7 mouse cellular contexts compared by ENCODE assay signal in genomic region chr6:83326761-83327160, GRCm38 (mm10). TPM values are rescaled to one million over a fixed set of nuclear protein-coding genes. Genes with fewer than 3 reads are reported as not detected.
A peak's percentile ranks its signal among the peaks of the same experiment; 100 is the strongest.
DNase-seq lines count a peak whose midpoint lies in the region; ATAC-seq and TF ChIP-seq lines count a peak whose summit lies in the region.

No protein-coding gene starts in this region.

- peak overlapping the region; percentile 59; the same call in 1 of the 2 replicates for H3K9ac ChIP-seq in lung, postnatal 0 days (replicated peaks; ENCODE audit: low read depth)
- peak overlapping the region; percentile 93 for H3K9ac ChIP-seq in limb, embryonic 14.5 days (ENCODE audit: low read depth, low read length, severe bottlenecking)
- H3K9ac ChIP-seq in stomach, embryonic 16.5 days (ENCODE audit: low read length): peak overlapping the region; percentile 93

- no peak for DNase-seq in lung, postnatal 0 days (ENCODE audit: low spot score)
- no peak for DNase-seq in lung, postnatal 10 days
- DNase-seq in limb, embryonic 14.5 days (ENCODE audit: low spot score): no peak
- no peak for DNase-seq in cerebellum, adult 11 months
- DNase-seq in cerebellum, postnatal 10 days: no peak

- H3K9me3 ChIP-seq in lung, postnatal 0 days (ENCODE audit: low read length): no peaks in the 10 kb centered on the region
- no peaks in the 10 kb centered on the region for H3K9me3 ChIP-seq in limb, embryonic 14.5 days (ENCODE audit: control insufficient read depth, low read length)
- H3K9me3 ChIP-seq in stomach, embryonic 16.5 days (replicated peaks; ENCODE audit: control insufficient read depth, low read length): no peaks in the 10 kb centered on the region

- H3K4me1 ChIP-seq in lung, postnatal 0 days (ENCODE audit: insufficient read depth, low read depth, low read length): peaks cover 9% of the 10 kb centered on the region; the same call in 1 of the 2 replicates
- peaks cover 12% of the 10 kb centered on the region for H3K4me1 ChIP-seq in limb, embryonic 14.5 days (ENCODE audit: control insufficient read depth, insufficient read depth, low read length)
- peaks cover 11% of the 10 kb centered on the region for H3K4me1 ChIP-seq in stomach, embryonic 16.5 days (ENCODE audit: control insufficient read depth, insufficient read depth, low read length)

- no peak for ATAC-seq in lung, postnatal 0 days
- peak; percentile 40; the same call in 1 of the 2 replicates for ATAC-seq in erythroid progenitor cell, adult 5-6 weeks (replicated peaks; ENCODE audit: low FRiP score, poor library complexity, severe bottlenecking)
- no peak for ATAC-seq in limb, embryonic 14.5 days (ENCODE audit: low FRiP score, low read depth)
- ATAC-seq in stomach, embryonic 16.5 days (ENCODE audit: insufficient read depth, low FRiP score): no peak

- no peak for TF ChIP-seq POLR2A in limb, embryonic 14.5 days (IDR thresholded peaks at IDR 0.05; ENCODE audit: borderline replicate concordance, extremely low read depth, insufficient read depth, insufficient read length)

- H3K27me3 ChIP-seq in lung, postnatal 0 days (replicated peaks; ENCODE audit: insufficient read depth, low read length): no peaks in the 10 kb centered on the region
- no peaks in the 10 kb centered on the region for H3K27me3 ChIP-seq in limb, embryonic 14.5 days (ENCODE audit: control insufficient read depth, insufficient read depth, low read length)
- no peaks in the 10 kb centered on the region for H3K27me3 ChIP-seq in stomach, embryonic 16.5 days (ENCODE audit: control insufficient read depth, insufficient read depth, low read length)

- TF ChIP-seq CTCF in lung, postnatal 0 days (IDR thresholded peaks at IDR 0.05): no peak

- 46% methylated on average over 6 of the region's 6 CpGs for whole genome bisulfite sequencing in lung, postnatal 0 days
- WGBS in limb, embryonic 14.5 days: 65% methylated on average over 6 of the region's 6 CpGs
- 44% methylated on average over 6 of the region's 6 CpGs for WGBS in stomach, embryonic 16.5 days

- peak overlapping the region; percentile 68 for H3K4me2 ChIP-seq in lung, postnatal 0 days (replicated peaks; ENCODE audit: low read depth, low read length)
- H3K4me2 ChIP-seq in limb, embryonic 14.5 days (replicated peaks; ENCODE audit: low read depth, low read length, severe bottlenecking): peak overlapping the region; percentile 78
- peak overlapping the region; percentile 58 for H3K4me2 ChIP-seq in stomach, embryonic 16.5 days (ENCODE audit: low read depth, low read length)

- TF ChIP-seq EP300 in lung, postnatal 0 days (IDR thresholded peaks at IDR 0.05): no peak

- peaks cover 5% of the 10 kb centered on the region; the same call in 1 of the 2 replicates for H3K36me3 ChIP-seq in lung, postnatal 0 days (ENCODE audit: insufficient read depth, low read length)
- H3K36me3 ChIP-seq in limb, embryonic 14.5 days (ENCODE audit: control insufficient read depth, insufficient read depth, low read length): peaks cover 30% of the 10 kb centered on the region
- peaks cover 5% of the 10 kb centered on the region; the same call in 1 of the 2 replicates for H3K36me3 ChIP-seq in stomach, embryonic 16.5 days (ENCODE audit: control insufficient read depth, insufficient read depth, low read length)

- no peak overlapping the region for H3K27ac ChIP-seq in lung, postnatal 0 days (ENCODE audit: low read length)
- no peak overlapping the region for H3K27ac ChIP-seq in limb, embryonic 14.5 days (replicated peaks; ENCODE audit: low read depth, low read length)
- no peak overlapping the region for H3K27ac ChIP-seq in stomach, embryonic 16.5 days (ENCODE audit: low read length)

- H3K4me3 ChIP-seq in lung, postnatal 0 days (ENCODE audit: low read depth, low read length): peak overlapping the region; percentile 77
- peak overlapping the region; percentile 86 for H3K4me3 ChIP-seq in limb, embryonic 14.5 days (replicated peaks; ENCODE audit: low read length)
- H3K4me3 ChIP-seq in stomach, embryonic 16.5 days (replicated peaks; ENCODE audit: low read length): peak overlapping the region; percentile 73

RNA-seq across cellular contexts. Expression of gene Mob1a, which starts 0.9 kb away (rescaled TPM):
- 41.3 and 47.6 TPM in 2 replicates for polyA plus RNA-seq in lung, postnatal 0 days (2015; fragmentation: Nextera tagmentation; extraction: Ambion mirVana)
- 94.3 and 94.8 TPM in 2 replicates for total RNA-seq in erythroid progenitor cell, adult 5-6 weeks (2015; ENCODE audit: low replicate concordance)
- 88.7 and 102 TPM in 2 replicates for total RNA-seq in erythroid progenitor cell, adult 5-6 weeks (2017; ENCODE audit: low replicate concordance)
- 50.4 and 52.3 TPM in 2 replicates for polyA plus RNA-seq in limb, embryonic 14.5 days (2012; rRNA removed)
- polyA plus RNA-seq in limb, embryonic 14.5 days (2014; fragmentation: Nextera tagmentation; extraction: Ambion mirVana): 75.8 and 77.9 TPM in 2 replicates
- polyA plus RNA-seq in stomach, embryonic 16.5 days (2015; fragmentation: Nextera tagmentation; extraction: Ambion mirVana): 67.6 and 67.9 TPM in 2 replicates

RNA-seq across cellular contexts. Expression of gene Mthfd2, which starts 1.1 kb away (rescaled TPM):
- 6.3 and 7.8 TPM in 2 replicates for polyA plus RNA-seq in lung, postnatal 0 days (2015; fragmentation: Nextera tagmentation; extraction: Ambion mirVana)
- 34.8 and 56.6 TPM in 2 replicates for total RNA-seq in erythroid progenitor cell, adult 5-6 weeks (2015; ENCODE audit: low replicate concordance)
- 37.2 and 37.9 TPM in 2 replicates for total RNA-seq in erythroid progenitor cell, adult 5-6 weeks (2017; ENCODE audit: low replicate concordance)
- 26.3 and 27.3 TPM in 2 replicates for polyA plus RNA-seq in limb, embryonic 14.5 days (2012; rRNA removed)
- polyA plus RNA-seq in limb, embryonic 14.5 days (2014; fragmentation: Nextera tagmentation; extraction: Ambion mirVana): 35.3 and 38.5 TPM in 2 replicates
- polyA plus RNA-seq in stomach, embryonic 16.5 days (2015; fragmentation: Nextera tagmentation; extraction: Ambion mirVana): 29.6 and 35.2 TPM in 2 replicates

RNA-seq across cellular contexts. Expression of gene Bola3, which starts 22.2 kb away (rescaled TPM):
- 101 and 120 TPM in 2 replicates for polyA plus RNA-seq in lung, postnatal 0 days (2015; fragmentation: Nextera tagmentation; extraction: Ambion mirVana)
- 187 and 245 TPM in 2 replicates for total RNA-seq in erythroid progenitor cell, adult 5-6 weeks (2015; ENCODE audit: low replicate concordance)
- 109 and 149 TPM in 2 replicates for total RNA-seq in erythroid progenitor cell, adult 5-6 weeks (2017; ENCODE audit: low replicate concordance)
- 26.7 and 55.1 TPM in 2 replicates for polyA plus RNA-seq in limb, embryonic 14.5 days (2012; rRNA removed)
- polyA plus RNA-seq in limb, embryonic 14.5 days (2014; fragmentation: Nextera tagmentation; extraction: Ambion mirVana): 116 and 129 TPM in 2 replicates
- polyA plus RNA-seq in stomach, embryonic 16.5 days (2015; fragmentation: Nextera tagmentation; extraction: Ambion mirVana): 121 and 145 TPM in 2 replicates
